Mouse (Mus musculus) intestine, postnatal 0 days (tissue): Measurements from ENCODE around the gene Sys1. TPM values are rescaled to one million over a fixed set of nuclear protein-coding genes. Genes with fewer than 3 reads are reported as not detected.

Source experiments
- ATAC-seq: fragments of 200-750 bp; cut with Nextera tagmentation; 2 replicates; pipeline ENCODE4 v1.8.0; 2017; ENCODE audit warnings: mild to moderate bottlenecking, moderate TSS enrichment, moderate library complexity
- H3K27ac ChIP-seq: fragments of 300-500 bp; sonication (generic); 2 replicates; pipeline ENCODE4 v1.5.1; 2014; ENCODE audit warnings: mild to moderate bottlenecking, low read depth, low read length, moderate library complexity
- H3K27me3 ChIP-seq: fragments of 300-500 bp; sonication (generic); replicated peaks from 2 replicates; pipeline ENCODE4 v1.6.1; 2014; ENCODE audit warnings: low read length, mixed read lengths; ENCODE audit not compliant: control insufficient read depth, insufficient read depth
- H3K36me3 ChIP-seq: fragments of 300-500 bp; sonication (generic); 2 replicates; pipeline ENCODE4 v1.6.1; 2014; ENCODE audit warnings: mild to moderate bottlenecking, moderate library complexity; ENCODE audit not compliant: control insufficient read depth, insufficient read depth
- H3K4me1 ChIP-seq: fragments of 300-500 bp; sonication (generic); replicated peaks from 2 replicates; pipeline ENCODE4 v1.6.1; 2014; ENCODE audit warnings: antibody characterized with exemption, low read length, mixed read lengths; ENCODE audit not compliant: control insufficient read depth, insufficient read depth
- H3K4me2 ChIP-seq: fragments of 300-500 bp; sonication (generic); replicated peaks from 2 replicates; pipeline ENCODE4 v1.6.1; 2014; ENCODE audit warnings: low read depth, mild to moderate bottlenecking, moderate library complexity
- H3K4me3 ChIP-seq: fragments of 300-500 bp; sonication (generic); 2 replicates; pipeline ENCODE4 v1.5.1; 2014; ENCODE audit warnings: low read depth, low read length
- H3K9ac ChIP-seq: fragments of 300-500 bp; sonication (generic); 2 replicates; pipeline ENCODE4 v1.6.1; 2014; ENCODE audit warnings: mild to moderate bottlenecking, low read depth, low read length
- H3K9me3 ChIP-seq: fragments of 300-500 bp; sonication (generic); 2 replicates; pipeline ENCODE4 v1.6.1; 2016; ENCODE audit warnings: mixed run types; ENCODE audit not compliant: control insufficient read depth
- CTCF ChIP-seq: sonication (generic); IDR thresholded peaks from 2 replicates; pipeline ENCODE4 v1.5.1; 2016; ENCODE audit warnings: low read depth, mild to moderate bottlenecking, control low read depth, antibody characterized with exemption, moderate library complexity
- WGBS: fragments of 180-500 bp; shearing (Covaris S2); extraction: QIAGEN DNeasy Blood & Tissue Kit; methylation state at CpG from one replicate; pipeline ENCODE4 v1.1.7; 2014; 5-methylcytosine and 5-hydroxymethylcytosine counted together
- polyA plus RNA-seq: library from polyadenylated mRNA; unstranded; fragments of >200 nt; fragmentation: Nextera tagmentation; extraction: Ambion mirVana; gene quantifications from 2 replicates; pipeline ENCODE4 v1.2.1, GENCODE M21; 2015

The Sys1 gene
- polyA plus RNA-seq: 58.7 and 62.3 TPM in 2 replicates

DNA sequence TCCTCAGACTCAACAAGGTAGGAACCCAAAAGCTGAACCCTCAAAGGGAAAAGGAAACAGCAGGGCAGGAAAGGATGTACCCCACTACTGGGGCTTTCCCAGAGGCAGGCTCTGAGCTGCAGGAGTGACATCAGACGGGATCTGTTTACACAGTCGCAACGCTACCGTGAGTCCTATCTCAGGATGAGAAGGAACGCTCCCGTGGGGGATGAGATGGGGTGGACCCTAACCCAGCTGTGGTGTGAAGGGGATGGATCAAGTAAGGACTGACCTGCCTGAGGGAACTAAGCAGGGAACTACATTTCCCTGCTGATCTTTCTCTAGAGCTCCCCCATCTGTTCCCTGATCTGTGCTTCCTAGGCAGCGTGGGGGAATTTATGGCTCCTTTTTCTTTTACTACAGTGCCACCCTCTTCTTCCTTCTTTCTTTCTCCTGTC lies at the start of gene Sys1:
TSS of gene Sys1 (plus strand) at position 101 of the 437 bp plus-strand sequence.
- no peaks in the 10 kb centered on the region for H3K27me3 ChIP-seq
- peak within 1 kb of the TSS; percentile 20; the same call in 1 of the 2 replicates for H3K4me3 ChIP-seq
- peak; percentile 63 for TF ChIP-seq CTCF
- peaks cover 18% of the 10 kb centered on the region; the same call in 1 of the 2 replicates for H3K4me1 ChIP-seq
- peak within 1 kb of the TSS; percentile 60 for H3K4me2 ChIP-seq
- peak within 1 kb of the TSS; percentile 79 for H3K27ac ChIP-seq
- ATAC-seq: no peak
- no peaks in the 10 kb centered on the region for H3K9me3 ChIP-seq
- H3K36me3 ChIP-seq: no peaks in the 10 kb centered on the region
- under 1% methylated on average over 7 of the region's 7 CpGs for WGBS
- no peak within 1 kb of the TSS for H3K9ac ChIP-seq

DNA sequence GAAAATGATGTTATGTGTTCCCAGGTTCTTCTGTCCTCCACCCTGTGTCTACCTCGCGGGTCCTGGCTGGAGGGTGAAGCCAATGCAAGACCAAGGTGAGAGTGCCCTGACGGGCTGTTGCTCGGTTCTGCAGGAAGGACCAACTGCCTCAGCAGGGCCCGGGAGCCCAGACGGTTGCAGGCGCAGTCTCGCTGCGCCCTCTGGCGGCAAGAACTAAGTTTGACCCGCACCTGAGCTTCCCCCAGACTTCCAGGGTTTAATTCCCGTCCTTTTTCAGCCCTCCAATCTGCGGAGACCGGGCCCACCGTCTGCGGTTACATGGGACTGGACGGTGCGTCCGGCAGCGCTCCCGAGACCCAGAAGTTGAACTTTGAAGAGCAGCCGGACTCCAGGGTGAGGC lies 49.1 kb upstream of the Sys1 start:
- Histone ChIP-seq H3K4me3 (no peak overlapping the region), H3K9ac (no peak overlapping the region), H3K4me2 (peak overlapping the region; percentile 42), H3K36me3 (no peaks in the 10 kb centered on the region), H3K27ac (no peak overlapping the region), H3K9me3 (no peaks in the 10 kb centered on the region), H3K4me1 (peaks cover 4% of the 10 kb centered on the region; the same call in 1 of the 2 replicates), H3K27me3 (peaks cover 48% of the 10 kb centered on the region)
- peak; percentile 93 for TF ChIP-seq CTCF
- ATAC-seq: no peak
- 3% methylated on average over 22 of the region's 22 CpGs for WGBS

GRCm38 (mm10) chr2:164414167-164414566 lies 42.6 kb upstream of the Sys1 start:
- H3K9ac ChIP-seq: 0 out of 2 replicates have a peak overlapping the region, but pooled peaks have one; percentile 3
- 27% methylated on average over 28 of the region's 28 CpGs for WGBS
- no peaks in the 10 kb centered on the region for H3K9me3 ChIP-seq
- H3K36me3 ChIP-seq: no peaks in the 10 kb centered on the region
- H3K4me3 ChIP-seq: no peak overlapping the region
- ATAC-seq: no peak
- H3K4me1 ChIP-seq: no peaks in the 10 kb centered on the region
- no peak for TF ChIP-seq CTCF
- H3K27me3 ChIP-seq: peaks cover 4% of the 10 kb centered on the region; the same call in 1 of the 2 replicates
- H3K4me2 ChIP-seq: peak overlapping the region; percentile 47
- no peak overlapping the region for H3K27ac ChIP-seq

- no peaks in the 10 kb centered on the region for H3K9me3 ChIP-seq
- no peak overlapping the region for H3K4me3 ChIP-seq
- H3K27me3 ChIP-seq: peaks cover 4% of the 10 kb centered on the region; the same call in 1 of the 2 replicates
- no peaks in the 10 kb centered on the region for H3K36me3 ChIP-seq
- 66% methylated on average over 10 of the region's 10 CpGs for whole genome bisulfite sequencing
- no peak overlapping the region for H3K27ac ChIP-seq
- peak overlapping the region; percentile 47 for H3K4me2 ChIP-seq
- H3K4me1 ChIP-seq: no peaks in the 10 kb centered on the region
- TF ChIP-seq CTCF: no peak
- H3K9ac ChIP-seq: 0 out of 2 replicates have a peak overlapping the region, but pooled peaks have one; percentile 3
- no peak for ATAC-seq
These were observed 42.2 kb upstream of the Sys1 start for GRCm38 (mm10) chr2:164414581-164414980.

- TF ChIP-seq CTCF: peak; percentile 81
- 3% methylated on average over 2 of the region's 2 CpGs for WGBS
- Histone ChIP-seq H3K4me2 (no peak overlapping the region), H3K4me1 (no peaks in the 10 kb centered on the region), H3K4me3 (no peak overlapping the region), H3K36me3 (no peaks in the 10 kb centered on the region), H3K27me3 (no peaks in the 10 kb centered on the region), H3K27ac (no peak overlapping the region), H3K9ac (no peak overlapping the region), H3K9me3 (no peaks in the 10 kb centered on the region)
- no peak for ATAC-seq
These were observed 39.6 kb upstream of the Sys1 start for GRCm38 (mm10) chr2:164417198-164417597.

DNA sequence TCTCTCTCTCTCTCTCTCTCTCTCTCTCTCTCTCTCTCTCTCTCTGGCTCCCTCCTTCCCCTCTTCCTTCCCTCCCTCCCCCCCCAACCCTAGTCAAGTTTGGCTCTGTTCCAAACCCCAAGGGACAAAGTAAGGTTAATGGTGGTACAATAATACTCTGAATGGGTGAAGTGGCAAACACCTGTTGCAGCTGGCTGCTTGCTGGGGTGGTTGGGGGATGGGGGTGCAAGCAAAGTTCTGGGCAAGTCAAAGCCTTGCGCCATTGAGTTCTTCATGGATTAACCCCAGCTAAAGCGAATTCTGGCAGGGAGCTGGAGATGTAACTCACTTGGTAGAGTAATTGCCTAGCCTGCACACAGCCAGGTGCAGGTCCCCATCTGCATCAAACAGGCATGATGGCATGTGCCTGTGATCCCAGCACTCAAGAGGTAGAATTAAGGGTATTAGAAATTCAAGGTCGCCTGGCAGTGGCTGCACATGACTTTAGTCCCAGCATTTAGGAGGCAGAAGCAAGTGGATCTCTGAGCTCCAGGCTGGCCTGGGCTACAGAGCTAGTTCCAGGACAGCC lies 38.4 kb upstream of the Sys1 start:
- Histone ChIP-seq H3K9me3 (no peaks in the 10 kb centered on the region), H3K27me3 (no peaks in the 10 kb centered on the region), H3K4me3 (no peak overlapping the region), H3K27ac (no peak overlapping the region; the same call in 1 of the 2 replicates), H3K9ac (no peak overlapping the region), H3K4me2 (no peak overlapping the region), H3K4me1 (no peaks in the 10 kb centered on the region), H3K36me3 (0 out of 2 replicates have a peak, but pooled peaks cover 2% of the 10 kb centered on the region)
- no peak for ATAC-seq
- no peak for TF ChIP-seq CTCF
- 29% methylated on average over 3 of the region's 3 CpGs for WGBS
